Mouse (Mus musculus) megakaryocyte, embryonic 14.5 days (primary cell): Measurements from ENCODE around the gene Zfp638.

Experiments
- FLI1 ChIP-seq: IDR thresholded peaks from 2 replicates; pipeline ENCODE4 v1.6.1; 2012; ENCODE audit warnings: low read length, inconsistent platforms, mixed read lengths
- GATA1 ChIP-seq: IDR thresholded peaks from 3 replicates; pipeline ENCODE4 v1.6.1; 2012; ENCODE audit warnings: mixed read lengths, low read length, inconsistent platforms, borderline replicate concordance

- TF ChIP-seq GATA1 (no peak), FLI1 (no peak)
These were observed 23.5 kb downstream of the Zfp638 start for GRCm38 (mm10) chr6:83890281-83891015.
